Mouse (Mus musculus) kidney, adult 2 months (tissue): ENCODE measurements around the gene Btnl10. TPM values are rescaled to one million over a fixed set of nuclear protein-coding genes. Genes with fewer than 3 reads are reported as not detected.

Source experiments
- DNase-seq: peaks from one replicate; pipeline ENCODE4 v3.0.0; 2021
- H3K27ac ChIP-seq: fragments of 200-500 bp; 2 replicates; pipeline ENCODE4 v1.5.1; 2012; ENCODE audit warnings: low read depth, low read length, control low read depth, inconsistent platforms; ENCODE audit not compliant: insufficient read depth
- H3K27me3 ChIP-seq: fragments of 200-500 bp; replicated peaks from 2 replicates; pipeline ENCODE4 v1.6.1; 2012; ENCODE audit warnings: mild to moderate bottlenecking, moderate library complexity, low read length, inconsistent platforms; ENCODE audit not compliant: control insufficient read depth, insufficient read depth
- H3K36me3 ChIP-seq: fragments of 200-500 bp; 2 replicates; pipeline ENCODE4 v1.6.1; 2012; ENCODE audit warnings: mild to moderate bottlenecking, moderate library complexity, low read length, inconsistent platforms; ENCODE audit not compliant: control insufficient read depth, insufficient read depth
- H3K4me1 ChIP-seq: fragments of 200-500 bp; 2 replicates; pipeline ENCODE4 v1.6.1; 2011; ENCODE audit warnings: low read length; ENCODE audit not compliant: control insufficient read depth, insufficient read depth
- H3K4me3 ChIP-seq: fragments of 200-500 bp; 2 replicates; pipeline ENCODE4 v1.5.1; 2011; ENCODE audit warnings: mild to moderate bottlenecking, low read depth, low read length, control low read depth; ENCODE audit not compliant: insufficient read depth
- CTCF ChIP-seq: fragments of 200-500 bp; conservative IDR thresholded peaks from 2 replicates; pipeline ENCODE4 v1.5.1; 2011; ENCODE audit warnings: low read depth, mild to moderate bottlenecking, control low read depth, low read length, moderate library complexity, mixed read lengths; ENCODE audit not compliant: insufficient read depth, insufficient read length
- POLR2A ChIP-seq: fragments of 200-500 bp; IDR thresholded peaks from one replicate; pipeline ENCODE4 v1.6.1; 2011; ENCODE audit warnings: low read depth, low read length, control low read depth
- WGBS: fragments of 180-500 bp; shearing (Covaris S2); methylation state at CpG from one replicate; pipeline ENCODE4 v1.1.7; 2018; 5-methylcytosine and 5-hydroxymethylcytosine counted together
- polyA plus RNA-seq: library from polyadenylated mRNA; depleted of rRNA; stranded (reverse); fragments of >200 nt; gene quantifications from 2 replicates; pipeline ENCODE4 v1.2.3, GENCODE M21; 2012; rRNA removed

Btnl10 gene
- polyA plus RNA-seq, 1 experiment, result 0.27 TPM

DNA sequence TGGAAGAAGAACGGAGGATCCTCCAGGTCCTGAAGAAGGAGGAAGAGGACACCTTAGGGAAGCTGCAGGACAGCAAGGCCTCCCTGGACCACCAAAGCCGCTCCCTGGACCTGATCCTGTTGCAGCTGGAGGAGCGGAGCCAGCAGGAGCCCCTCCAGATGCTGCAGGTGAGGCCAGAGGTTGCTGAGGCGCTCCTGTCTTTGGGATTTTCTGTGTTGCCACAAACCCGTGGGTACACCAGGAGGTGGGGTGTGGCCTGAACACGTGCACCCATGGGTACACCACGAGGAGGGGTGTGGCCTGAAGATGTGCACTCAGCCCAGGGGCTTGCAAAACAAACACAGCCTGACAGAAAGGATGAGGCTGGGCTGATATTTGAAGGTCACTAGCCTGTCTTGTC lies 50.8 kb downstream of the Btnl10 start:
- Histone ChIP-seq H3K27me3 (no peaks in the 10 kb centered on the region), H3K4me1 (peaks cover 24% of the 10 kb centered on the region; the same call in 1 of the 2 replicates), H3K4me3 (no peak overlapping the region), H3K27ac (no peak overlapping the region), H3K36me3 (no peaks in the 10 kb centered on the region)
- TF ChIP-seq CTCF (no peak), POLR2A (no peak)
- DNase-seq, result no peak
- WGBS, result 66% methylated on average over 7 of the region's 7 CpGs

DNA sequence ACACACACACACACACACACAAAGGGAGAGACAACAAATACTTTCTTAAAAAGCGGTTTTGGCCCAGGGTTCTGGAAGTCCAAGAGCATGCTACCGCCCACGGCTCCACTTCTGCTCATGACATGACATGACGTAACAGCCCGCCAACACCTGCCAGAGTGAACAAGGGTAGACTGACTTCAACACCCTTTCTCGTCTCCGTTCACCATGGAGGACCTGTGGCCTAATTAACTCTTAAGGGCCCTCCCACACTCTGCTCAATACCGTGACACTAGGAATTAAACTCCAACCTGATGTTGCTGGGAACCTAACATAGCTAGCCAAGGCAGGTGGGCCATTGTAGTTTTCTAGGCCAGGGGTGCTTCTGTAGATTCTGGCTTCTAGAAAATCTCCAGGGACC lies 51.3 kb downstream of the Btnl10 start:
- no peak overlapping the region for H3K4me3 ChIP-seq
- TF ChIP-seq CTCF, result no peak
- TF ChIP-seq POLR2A, result no peak
- 45% methylated on average over 8 of the region's 8 CpGs for WGBS
- H3K27ac ChIP-seq, result peak overlapping the region; percentile 52; the same call in 1 of the 2 replicates
- H3K4me1 ChIP-seq, result peaks cover 24% of the 10 kb centered on the region; the same call in 1 of the 2 replicates
- peak; percentile 62 for DNase-seq
- H3K27me3 ChIP-seq, result no peaks in the 10 kb centered on the region
- no peaks in the 10 kb centered on the region for H3K36me3 ChIP-seq

DNA sequence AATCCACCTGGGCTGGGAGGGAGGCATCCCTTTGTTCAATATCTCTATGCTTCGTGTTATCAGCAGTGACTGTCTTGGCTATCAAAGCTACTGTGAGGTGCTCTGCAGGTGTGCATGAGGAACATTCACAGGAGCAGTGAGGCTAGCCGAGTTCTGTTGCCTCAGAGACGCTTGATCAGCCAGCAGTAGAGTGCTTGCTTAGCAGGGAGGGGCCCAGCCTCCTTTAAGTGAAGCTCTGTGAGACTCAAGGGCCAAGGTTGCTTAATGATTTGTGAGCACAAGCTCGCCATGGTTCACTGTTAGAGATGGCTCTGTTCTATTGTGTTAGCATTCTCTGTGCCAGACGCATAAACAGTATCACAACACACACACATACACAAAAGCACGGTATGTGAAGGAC lies 52.0 kb downstream of the Btnl10 start:
- 38% methylated on average over 6 of the region's 6 CpGs for WGBS
- H3K4me1 ChIP-seq, result peaks cover 24% of the 10 kb centered on the region; the same call in 1 of the 2 replicates
- no peaks in the 10 kb centered on the region for H3K27me3 ChIP-seq
- H3K4me3 ChIP-seq, result no peak overlapping the region
- DNase-seq, result peak; percentile 87
- TF ChIP-seq POLR2A, result no peak
- TF ChIP-seq CTCF, result no peak
- peak overlapping the region; percentile 59; the same call in 1 of the 2 replicates for H3K27ac ChIP-seq
- no peaks in the 10 kb centered on the region for H3K36me3 ChIP-seq

DNA sequence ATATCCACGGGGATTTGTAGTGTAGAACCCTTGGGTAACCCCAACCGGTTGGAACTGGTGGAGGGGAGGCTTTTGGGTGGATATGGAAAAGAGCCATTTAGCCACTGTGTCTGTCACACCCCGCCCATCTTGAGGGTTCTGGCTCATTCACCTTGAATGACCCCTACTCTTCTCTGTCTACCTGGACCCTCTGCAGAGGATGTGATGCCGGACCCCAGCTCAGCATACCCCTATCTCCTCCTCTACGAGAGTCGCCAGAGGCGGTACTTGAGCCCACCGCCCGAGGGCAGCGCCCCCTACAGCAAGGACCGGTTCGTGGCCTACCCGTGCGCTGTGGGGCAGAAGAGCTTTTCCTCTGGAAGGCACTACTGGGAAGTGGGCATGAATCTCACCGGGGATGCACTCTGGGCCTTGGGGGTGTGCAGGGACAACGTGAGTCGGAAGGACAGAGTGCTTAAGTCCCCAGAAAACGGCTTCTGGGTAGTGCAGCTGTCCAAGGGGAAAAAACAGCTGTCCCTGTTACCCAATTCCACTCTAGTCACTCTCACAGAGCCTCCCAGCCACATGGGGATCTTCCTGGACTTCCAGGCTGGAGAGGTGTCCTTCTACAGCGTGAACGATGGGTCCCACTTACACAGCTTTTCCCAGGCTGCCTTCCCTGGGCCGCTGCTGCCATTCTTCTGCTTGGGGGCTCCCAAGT lies 53.3 kb downstream of the Btnl10 start:
- 85% methylated on average over 21 of the region's 21 CpGs for WGBS
- H3K4me1 ChIP-seq, result peaks cover 24% of the 10 kb centered on the region; the same call in 1 of the 2 replicates
- no peak for DNase-seq
- H3K4me3 ChIP-seq, result no peak overlapping the region
- TF ChIP-seq CTCF (no peak), POLR2A (no peak)
- no peak overlapping the region for H3K27ac ChIP-seq
- no peaks in the 10 kb centered on the region for H3K27me3 ChIP-seq
- H3K36me3 ChIP-seq, result no peaks in the 10 kb centered on the region

DNA sequence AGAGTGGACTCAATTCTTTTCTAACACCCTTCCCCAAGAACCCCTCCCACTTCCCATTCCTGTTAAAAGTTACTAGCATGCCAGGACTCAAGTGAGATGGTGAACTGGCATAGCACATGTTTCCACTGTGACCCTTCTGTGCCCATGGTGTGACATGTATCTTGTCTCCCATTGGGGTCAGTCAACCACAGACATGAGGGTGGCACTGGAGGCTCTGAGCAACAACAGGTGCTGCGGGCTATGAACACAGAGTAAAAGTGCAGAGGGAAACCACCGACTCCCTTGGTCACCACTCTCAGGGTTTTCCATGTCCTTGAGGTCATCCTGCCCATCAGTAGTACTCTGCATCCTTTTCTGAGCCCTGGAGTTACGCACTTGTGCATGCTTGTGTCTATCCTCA lies 54.1 kb downstream of the Btnl10 start:
- Histone ChIP-seq H3K4me3 (no peak overlapping the region), H3K36me3 (no peaks in the 10 kb centered on the region), H3K27me3 (no peaks in the 10 kb centered on the region), H3K4me1 (peaks cover 24% of the 10 kb centered on the region; the same call in 1 of the 2 replicates), H3K27ac (no peak overlapping the region)
- TF ChIP-seq POLR2A (no peak), CTCF (no peak)
- DNase-seq, result no peak
- WGBS, result 85% methylated on average over 3 of the region's 3 CpGs

DNA sequence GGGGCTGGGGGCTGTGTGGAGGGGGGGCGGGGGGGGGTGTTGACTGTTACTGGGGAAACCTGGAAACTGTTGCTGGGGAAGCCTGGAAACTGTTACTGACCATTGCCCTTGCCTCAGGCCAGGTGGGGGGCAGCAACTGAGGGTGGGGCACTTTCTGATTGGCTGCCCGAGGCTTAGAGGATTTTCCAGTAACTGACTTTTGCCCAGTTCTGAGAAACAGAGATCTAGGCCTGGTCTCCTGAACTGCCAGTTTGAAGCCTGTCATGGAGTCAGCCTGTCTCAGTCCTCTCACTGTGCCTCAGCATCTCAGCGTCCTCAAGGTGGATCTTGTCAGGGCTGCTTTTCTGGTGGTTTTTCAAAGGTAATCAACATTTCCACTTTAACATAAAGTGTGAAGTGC lies 56.7 kb downstream of the Btnl10 start:
- no peak for TF ChIP-seq POLR2A
- no peak for TF ChIP-seq CTCF
- WGBS, result 87% methylated on average over 3 of the region's 3 CpGs
- no peaks in the 10 kb centered on the region for H3K36me3 ChIP-seq
- DNase-seq, result peak; percentile 82
- no peak overlapping the region for H3K27ac ChIP-seq
- H3K4me3 ChIP-seq, result no peak overlapping the region
- peaks cover 14% of the 10 kb centered on the region; the same call in 1 of the 2 replicates for H3K4me1 ChIP-seq
- no peaks in the 10 kb centered on the region for H3K27me3 ChIP-seq

Other genes with a start within 250 kb of the Btnl10 start
- not detected in 2 replicates for gene Olfr320, start 236.8 kb upstream of the Btnl10 start, polyA plus RNA-seq
- not detected in 2 replicates for gene Olfr319, start 218.7 kb upstream of the Btnl10 start, polyA plus RNA-seq
- not detected in 2 replicates for gene Olfr318, start 193.9 kb upstream of the Btnl10 start, polyA plus RNA-seq
- not detected in 2 replicates for gene Olfr317, start 178.7 kb upstream of the Btnl10 start, polyA plus RNA-seq
- not detected in 2 replicates for gene Olfr316, start 165.2 kb upstream of the Btnl10 start, polyA plus RNA-seq
- not detected in 2 replicates for gene Olfr315, start 144.7 kb upstream of the Btnl10 start, polyA plus RNA-seq
- gene Olfr314, start 135.0 kb upstream of the Btnl10 start, polyA plus RNA-seq, result not detected in 2 replicates
- not detected in 2 replicates for gene Fam183b, start 115.9 kb upstream of the Btnl10 start, polyA plus RNA-seq
- not detected in 2 replicates for gene Olfr313, start 102.9 kb upstream of the Btnl10 start, polyA plus RNA-seq
- gene Olfr312, start 88.7 kb upstream of the Btnl10 start, polyA plus RNA-seq, result not detected in 2 replicates
- gene Olfr311, start 78.7 kb upstream of the Btnl10 start, polyA plus RNA-seq, result not detected in 2 replicates
- 2.3 and 2.6 TPM in 2 replicates for gene Gm12258, start 70.8 kb upstream of the Btnl10 start, polyA plus RNA-seq
- 3.3 and 3.7 TPM in 2 replicates for gene 2810021J22Rik, start 50.7 kb upstream of the Btnl10 start, polyA plus RNA-seq
- 1.2 and 1.5 TPM in 2 replicates for gene Zfp39, start 13.7 kb upstream of the Btnl10 start, polyA plus RNA-seq
- gene Rnf187, start 21.0 kb downstream of the Btnl10 start, polyA plus RNA-seq, result 251 and 307 TPM in 2 replicates
- gene Hist3h2ba, start 31.0 kb downstream of the Btnl10 start, polyA plus RNA-seq, result 3.0 and 5.3 TPM in 2 replicates
- gene Hist3h2a, start 36.8 kb downstream of the Btnl10 start, polyA plus RNA-seq, result 29.0 and 29.5 TPM in 2 replicates
- 0.34 and 0.48 TPM in 2 replicates for gene Trim17, start 36.8 kb downstream of the Btnl10 start, polyA plus RNA-seq
- gene Trim11, start 60.2 kb downstream of the Btnl10 start, polyA plus RNA-seq, result 19.4 and 20.7 TPM in 2 replicates
- 0.15 and 6.2 TPM in 2 replicates for gene Obscn, start 218.5 kb downstream of the Btnl10 start, polyA plus RNA-seq
- 8.3 and 8.8 TPM in 2 replicates for gene Iba57, start 245.8 kb downstream of the Btnl10 start, polyA plus RNA-seq